Mouse (Mus musculus) testis, postnatal 10 days (tissue): ENCODE results near the gene Myom1.
A peak's percentile ranks its signal among the peaks of the same experiment; 100 is the strongest.

Source experiments
- DNase-seq: peaks from one replicate; pipeline ENCODE4 v3.0.0; 2021; ENCODE audit warnings: low spot score

The Myom1 gene

DNA sequence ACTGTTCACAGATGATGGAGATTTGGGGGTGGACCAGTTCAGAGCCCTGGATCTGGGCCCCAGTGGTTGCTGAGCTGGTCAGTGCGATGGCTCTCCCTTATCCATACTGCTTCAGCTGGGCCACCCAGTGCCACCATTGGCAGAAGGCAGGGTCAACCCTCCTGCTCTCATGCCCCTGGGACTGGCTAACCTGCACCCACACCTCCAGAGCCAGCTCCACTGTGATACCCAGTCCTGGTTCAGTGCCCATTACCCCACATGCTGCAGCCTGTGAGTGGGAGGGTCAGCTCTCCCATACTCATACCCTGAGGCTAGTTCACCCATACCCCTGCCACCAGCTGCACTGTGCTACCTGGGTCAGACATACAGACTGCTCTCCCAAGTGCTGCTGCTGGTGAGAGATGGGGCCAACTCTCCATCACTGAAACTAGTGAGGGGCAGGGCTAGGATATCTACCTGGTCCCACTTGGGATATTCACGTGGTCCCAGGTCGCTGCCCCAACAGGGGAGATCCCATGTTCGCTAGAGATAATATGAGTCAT is 15.1 kb downstream of the Myom1 start:
- no peak for DNase-seq

DNA sequence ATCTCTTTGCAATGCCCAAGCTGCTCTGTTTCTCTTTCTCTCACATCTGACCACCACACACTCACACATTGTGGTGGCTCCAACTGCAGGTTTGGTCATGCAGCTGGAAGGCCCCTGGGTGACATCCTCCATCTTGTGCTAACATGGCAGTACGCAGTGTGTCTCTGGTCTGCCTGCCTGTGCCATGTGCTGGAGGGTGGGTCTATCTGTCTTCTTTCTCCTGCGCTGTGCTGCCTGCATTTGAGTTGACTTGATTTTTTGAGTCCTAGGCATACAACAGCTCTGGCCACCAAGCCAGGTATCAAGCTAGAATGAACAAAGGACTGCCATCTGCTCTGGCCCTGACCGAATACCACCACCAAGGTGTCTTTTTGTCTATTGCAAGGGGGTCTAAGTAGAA is 15.7 kb downstream of the Myom1 start:
- DNase-seq, result no peak

DNA sequence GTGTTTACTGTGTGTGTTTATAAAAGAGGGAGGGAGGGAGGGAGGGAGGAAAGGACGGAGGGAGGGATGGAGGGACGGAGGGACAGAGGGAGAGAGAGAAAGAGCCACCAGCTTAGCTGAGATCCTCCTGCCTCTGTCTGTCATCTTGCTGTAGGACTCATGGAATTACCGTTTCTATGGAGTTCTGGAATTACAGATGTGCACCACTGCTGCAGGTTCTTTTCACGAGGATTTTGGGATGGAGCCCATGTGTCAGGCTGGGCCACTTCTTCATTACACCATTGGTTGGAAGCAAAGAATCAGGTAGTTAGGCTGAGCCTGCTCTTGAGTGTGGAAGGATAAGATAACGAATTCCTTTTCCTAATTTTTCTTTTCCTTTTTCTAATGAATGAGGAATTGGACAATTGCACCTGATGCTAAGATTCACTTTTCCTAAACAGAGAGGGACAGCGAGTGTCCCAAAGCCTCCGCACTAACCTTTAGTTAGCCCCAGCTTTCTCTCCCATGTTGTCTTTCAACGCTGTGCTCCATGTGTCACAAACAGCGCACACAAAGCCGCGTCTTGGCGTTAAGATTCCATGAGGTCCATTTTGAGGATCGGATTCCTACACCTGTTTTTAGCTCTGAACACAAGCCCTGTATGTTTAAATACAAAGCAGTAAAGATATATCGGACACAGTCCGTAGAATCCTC is 16.3 kb downstream of the Myom1 start:
- no peak for DNase-seq

DNA sequence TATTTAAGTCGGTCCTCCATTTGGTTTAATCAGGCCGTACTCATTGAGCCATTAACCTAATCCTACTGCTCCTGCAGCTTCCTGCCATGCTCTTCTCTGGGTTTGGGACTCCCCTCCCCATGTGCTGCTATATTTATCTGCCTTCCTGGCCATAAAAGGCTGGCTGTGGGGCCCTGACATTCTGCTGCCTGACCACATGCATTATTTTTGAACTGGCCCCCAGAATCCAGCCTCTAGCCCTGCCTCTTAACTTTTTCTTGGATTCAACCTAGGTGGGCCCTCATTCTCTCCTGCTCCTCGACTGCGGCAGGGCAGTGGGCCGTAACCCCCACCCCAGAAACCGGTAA is 16.8 kb downstream of the Myom1 start:
- DNase-seq, result no peak

DNA sequence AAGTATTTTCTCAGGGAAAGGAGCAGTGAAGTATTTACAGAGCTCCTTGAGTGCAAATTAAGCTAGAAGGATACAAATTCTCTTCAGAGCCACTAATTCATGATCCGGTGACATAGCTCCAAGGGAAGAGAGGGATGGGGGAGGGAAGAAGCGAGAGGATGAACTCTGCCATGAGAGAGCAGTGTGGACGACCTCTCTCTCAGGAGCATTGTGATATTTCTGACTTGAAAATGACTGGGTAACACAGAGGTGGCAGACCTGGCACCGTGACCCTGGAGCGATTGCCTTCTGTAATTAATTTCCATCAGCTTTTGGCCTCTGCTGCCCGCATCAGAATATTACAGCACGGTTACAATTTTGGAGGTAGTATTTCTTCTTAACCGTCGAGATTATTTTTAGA is 17.4 kb downstream of the Myom1 start:
- DNase-seq, result peak; percentile 23

DNA sequence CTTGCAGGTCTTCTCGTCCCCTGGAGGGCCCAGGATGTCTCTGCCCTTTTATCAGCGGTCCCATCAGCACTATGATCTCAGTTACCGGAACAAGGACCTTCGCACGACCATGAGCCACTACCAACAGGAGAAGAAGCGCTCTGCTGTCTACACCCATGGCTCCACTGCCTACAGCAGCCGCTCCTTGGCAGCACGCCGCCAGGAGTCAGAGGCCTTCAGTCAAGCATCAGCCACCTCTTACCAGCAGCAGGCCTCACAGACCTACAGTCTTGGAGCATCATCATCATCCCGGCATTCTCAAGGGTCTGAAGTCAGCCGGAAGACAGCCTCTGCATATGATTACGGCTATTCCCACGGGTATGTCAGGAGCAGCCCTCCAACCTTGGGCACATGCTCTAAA is 20.4 kb downstream of the Myom1 start:
- DNase-seq, result no peak

DNA sequence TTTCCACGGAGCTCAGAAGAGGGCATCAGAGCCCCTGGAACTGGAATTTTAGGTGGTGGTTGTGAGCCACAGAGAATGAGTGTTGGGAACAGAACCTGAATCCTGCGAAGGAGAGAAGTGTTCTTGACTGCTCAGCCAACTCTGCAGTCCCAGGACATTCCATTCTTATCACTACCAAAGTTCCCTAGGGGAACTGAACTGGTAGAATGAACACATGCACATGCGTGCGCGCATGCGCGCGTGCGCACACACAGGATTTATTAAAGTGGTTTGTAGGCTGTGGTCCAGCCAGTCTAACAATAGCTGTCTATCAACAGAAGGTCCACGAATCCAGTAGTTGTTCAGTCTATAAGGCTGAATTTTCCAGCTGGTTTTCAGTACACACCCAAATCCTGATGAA is 21.6 kb downstream of the Myom1 start:
- no peak for DNase-seq

DNA sequence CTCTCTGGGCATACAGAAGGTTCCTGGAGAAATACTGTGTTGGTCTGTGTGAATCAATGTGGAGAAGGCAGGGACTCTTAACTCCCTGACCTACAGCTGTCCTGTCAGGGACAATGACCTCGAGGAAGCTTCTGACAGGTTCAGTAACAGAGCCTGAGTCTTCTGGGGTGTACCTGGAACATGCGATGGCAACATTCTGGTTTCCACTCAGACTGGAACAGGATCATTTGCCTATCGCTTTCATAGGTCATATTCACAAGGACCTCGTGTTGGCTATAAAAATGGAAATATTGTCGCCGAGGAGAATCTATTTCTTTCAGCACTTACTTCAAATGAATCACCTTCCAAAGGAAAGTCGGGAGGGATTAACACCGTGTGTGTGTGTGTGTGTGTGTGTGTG is 23.5 kb downstream of the Myom1 start:
- DNase-seq, result no peak

DNA sequence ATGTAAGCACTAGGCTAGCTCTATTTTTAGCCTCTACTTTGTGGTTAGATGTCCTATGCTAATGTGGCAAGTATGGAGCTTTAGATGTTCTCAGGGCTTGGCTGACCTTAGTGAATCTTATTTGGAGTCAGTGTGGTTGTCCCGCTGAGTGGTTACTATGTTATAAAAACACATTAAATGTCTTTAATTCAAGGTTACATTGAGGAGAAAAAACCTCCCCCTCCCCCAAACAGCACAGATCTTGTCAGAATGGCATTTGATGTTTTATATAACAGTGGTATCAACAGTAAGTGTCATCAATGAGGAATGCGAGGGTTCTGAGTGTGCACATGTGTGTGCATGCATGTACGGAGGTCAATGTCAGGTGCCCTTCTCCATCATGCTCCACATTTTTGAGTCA is 24.8 kb downstream of the Myom1 start:
- DNase-seq, result no peak

DNA sequence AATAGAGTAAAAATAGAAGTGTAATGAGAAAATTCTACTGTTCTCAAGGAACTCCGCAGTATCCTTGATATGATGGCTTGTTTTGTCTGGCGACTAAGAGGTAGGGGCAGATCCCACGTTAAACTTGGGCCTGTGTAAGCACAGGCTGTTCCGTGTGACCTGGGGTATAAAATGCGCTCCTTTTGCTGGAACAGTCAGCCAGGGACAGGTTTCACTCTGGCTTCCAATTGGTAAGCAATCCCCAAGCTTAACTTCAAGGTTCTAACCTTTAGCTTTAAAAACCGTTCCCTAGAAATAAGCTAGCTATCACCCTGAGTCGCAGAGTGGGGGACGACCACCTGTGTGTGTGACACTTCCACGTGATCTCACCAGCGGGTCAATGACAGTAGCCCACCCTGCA is 30.3 kb downstream of the Myom1 start:
- no peak for DNase-seq

DNA sequence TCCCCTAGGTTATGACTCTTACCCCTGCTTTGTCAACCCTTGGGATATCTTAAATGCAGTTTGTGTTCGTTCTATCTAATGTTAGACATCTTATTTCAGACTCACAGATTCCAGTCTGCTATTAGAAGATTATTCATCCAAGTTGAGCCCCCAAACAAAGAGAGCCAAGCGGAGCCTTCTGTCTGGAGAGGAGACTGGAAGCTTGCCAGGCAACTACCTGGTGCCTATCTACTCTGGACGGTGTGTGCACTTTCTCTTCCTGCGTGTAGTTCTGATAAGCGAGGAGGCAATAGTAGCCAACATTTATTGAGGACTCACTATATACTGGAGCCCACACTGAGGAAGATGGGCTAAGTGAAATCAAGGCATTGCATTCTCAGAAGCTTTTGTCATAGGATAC is 32.0 kb downstream of the Myom1 start:
- no peak for DNase-seq

DNA sequence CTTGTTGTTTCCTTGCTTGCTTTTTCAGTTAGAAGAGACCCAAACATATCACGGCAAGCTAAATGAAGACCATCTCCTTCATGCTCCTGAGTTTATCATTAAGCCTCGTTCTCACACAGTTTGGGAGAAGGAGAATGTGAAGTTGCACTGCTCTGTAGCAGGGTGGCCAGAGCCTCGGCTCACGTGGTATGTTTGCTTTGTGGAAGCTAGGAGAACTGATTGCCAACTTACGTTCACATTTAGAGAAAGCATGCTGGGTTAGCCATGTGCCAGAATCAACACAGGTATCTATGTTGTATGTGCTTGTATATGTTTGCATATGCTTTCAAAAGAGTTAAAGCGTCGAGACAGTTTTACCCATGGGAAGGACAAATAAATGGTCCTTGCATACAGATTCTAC is 34.8 kb downstream of the Myom1 start:
- DNase-seq, result no peak

DNA sequence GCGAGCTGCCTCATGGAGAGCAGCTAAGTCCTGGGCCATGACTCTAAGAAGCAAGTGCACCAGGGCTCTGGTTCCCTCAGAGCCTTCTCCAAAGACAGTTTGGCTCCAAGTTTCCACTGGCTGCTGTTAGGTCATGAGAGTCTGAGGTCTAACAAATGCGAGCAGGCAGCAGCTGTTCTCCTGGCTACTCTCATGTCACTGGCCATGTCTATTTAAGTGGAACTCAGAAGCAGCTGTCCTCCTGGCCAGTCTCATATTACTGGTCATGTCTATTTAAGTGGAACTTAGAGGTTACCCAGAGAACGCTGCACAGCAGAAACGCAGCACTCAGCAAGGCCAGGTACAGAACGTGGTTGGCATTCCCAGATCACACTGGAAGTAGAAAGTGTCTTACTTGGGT is 36.4 kb downstream of the Myom1 start:
- DNase-seq, result no peak

DNA sequence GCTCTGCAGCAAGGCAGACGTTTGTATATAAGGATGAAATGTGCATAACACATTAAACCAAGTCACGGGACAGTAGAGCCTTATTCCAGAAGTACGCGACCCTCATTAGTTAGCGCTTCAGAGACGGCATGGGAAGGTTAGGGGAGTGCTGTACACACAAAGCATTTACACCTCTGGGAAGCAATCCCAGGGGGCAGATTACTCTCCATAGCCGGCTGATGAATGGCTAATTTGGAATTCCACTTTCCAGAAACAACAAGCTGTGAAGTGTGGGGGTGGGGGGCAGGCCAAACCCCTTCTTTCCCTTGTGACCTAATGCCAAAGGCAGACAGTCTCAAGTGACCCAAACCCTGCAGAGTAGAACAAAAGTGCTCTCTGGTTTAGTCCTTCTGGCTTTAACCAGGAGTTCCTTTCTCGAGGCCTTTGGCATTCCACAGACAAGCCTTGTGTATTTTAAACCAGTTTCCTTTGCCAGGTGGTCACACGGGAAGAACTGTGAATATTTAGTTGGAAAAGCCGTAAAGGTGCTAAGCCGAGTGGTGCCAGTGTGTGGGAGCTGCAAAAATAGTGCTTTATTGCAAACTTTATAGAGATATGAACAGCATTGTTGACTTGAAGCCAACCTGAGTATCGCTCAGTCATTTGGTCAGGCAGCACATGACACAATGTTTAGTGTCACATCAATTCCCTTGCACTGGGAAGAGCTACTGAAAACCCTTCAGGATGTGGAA is 37.6 kb downstream of the Myom1 start:
- DNase-seq, result no peak

DNA sequence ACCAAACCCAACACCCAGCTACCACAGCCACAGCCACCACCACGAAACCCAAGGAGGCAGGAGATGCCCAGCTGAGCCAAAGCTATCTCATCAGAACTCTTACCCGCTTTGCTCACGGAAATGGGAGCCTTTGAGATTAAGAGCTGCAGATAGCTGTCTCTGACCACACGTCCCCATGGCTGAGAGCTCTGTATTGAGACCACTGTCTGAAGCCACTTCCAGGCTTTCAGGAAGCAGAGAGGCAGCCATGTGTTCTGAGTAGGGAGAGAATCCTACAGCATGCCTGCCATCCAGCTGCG is 38.1 kb downstream of the Myom1 start:
- no peak for DNase-seq

DNA sequence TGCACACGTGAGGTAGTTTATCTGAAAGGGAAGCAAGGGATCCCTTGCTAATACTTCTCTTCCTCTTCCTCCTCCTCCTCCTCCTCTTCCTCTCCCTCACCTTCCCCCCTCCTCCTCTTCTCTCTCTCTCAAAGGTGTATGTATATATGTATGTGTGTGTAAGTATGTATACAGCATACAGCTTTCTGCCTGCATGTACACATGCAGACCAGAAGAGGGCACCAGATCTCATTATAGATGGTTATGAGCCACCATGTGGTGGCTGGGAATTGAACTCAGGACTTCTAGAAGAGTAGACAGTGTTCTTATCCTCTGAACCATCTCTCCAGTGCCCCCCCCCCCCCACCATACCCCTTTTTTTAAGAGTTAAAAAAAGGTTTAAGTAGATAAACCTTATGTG is 40.2 kb downstream of the Myom1 start:
- no peak for DNase-seq

DNA sequence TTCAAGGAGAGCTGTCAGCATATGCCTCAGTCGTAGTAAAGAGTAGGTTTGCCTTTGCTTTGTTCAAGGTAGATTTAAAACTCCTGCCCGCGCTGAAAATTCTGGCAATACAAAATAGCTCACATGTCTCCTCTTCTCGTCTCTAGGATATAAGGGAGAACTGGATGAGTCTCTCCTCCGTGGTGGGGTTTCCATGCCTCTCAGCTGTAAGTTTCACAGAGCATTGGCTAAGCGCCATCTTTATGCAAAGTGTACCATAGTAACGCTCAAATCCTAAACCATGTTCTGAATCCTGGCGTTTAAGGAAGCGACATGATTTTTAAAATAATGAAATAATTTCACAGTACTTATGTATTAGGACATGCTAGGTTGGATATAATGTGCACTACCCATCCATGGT is 43.2 kb downstream of the Myom1 start:
- DNase-seq, result no peak

DNA sequence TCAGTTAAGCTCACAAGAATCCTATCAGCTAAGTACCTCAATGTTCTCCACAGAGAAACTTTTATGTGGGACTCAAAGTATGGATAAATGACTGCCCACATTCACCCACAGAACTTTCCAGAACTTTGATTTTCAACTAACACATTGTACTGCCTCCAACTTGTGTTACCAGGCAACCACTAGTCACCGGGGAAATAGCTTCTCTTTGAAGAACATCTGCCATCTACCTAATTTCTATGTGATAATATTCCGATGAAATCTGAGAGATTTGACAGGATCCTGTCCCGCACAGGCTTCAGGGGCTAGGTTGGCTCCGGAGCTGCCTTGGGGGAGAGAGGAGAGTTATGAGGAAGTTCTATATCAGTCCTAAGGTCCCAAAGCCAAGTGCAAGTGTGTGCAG is 44.4 kb downstream of the Myom1 start:
- DNase-seq, result no peak

DNA sequence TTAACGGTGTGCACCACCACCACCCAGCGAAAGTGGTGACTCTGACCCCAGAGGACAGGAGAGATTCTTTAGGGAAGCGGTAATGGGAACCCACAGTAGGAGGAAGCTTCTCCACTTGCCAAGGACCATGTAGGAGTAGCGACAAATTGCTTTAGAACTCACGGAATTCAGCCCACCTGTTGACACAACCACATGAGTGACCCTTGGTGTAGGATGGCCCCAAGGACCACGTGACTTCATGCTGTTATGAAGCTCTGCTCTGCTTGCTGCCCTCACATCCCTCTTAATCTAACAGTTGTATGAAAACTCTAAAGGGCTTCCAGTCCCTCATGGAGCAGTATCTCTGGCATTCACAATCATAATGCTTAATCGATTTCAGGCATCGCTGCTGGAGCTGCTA is 46.9 kb downstream of the Myom1 start:
- DNase-seq, result no peak

DNA sequence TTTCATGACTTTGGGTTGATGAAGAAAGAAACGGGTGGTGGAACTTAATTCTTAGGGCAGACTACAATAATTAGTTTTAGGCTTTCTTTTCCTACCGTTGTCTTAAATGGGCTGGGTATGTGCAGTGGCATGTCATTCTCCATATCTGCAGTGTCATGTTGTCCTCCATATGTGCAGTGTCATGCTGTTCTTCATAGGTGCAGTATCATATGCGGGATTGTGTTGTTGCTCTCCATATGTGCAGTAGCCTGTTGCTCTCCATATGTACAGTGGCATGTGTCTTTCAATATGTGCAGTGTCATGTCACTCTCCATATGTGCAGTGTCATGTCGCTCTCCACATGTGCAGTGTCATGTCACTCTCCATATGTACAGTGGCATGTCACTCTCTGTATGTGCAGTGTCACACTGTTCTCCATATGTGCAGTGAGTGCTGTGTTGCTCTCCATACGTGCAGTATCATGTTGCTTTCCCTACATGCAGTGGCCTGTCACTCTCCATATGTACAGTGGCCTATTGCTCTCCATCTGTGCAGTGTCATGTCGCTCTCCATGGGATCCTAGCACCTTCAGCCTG is 50.8 kb downstream of the Myom1 start:
- DNase-seq, result no peak

DNA sequence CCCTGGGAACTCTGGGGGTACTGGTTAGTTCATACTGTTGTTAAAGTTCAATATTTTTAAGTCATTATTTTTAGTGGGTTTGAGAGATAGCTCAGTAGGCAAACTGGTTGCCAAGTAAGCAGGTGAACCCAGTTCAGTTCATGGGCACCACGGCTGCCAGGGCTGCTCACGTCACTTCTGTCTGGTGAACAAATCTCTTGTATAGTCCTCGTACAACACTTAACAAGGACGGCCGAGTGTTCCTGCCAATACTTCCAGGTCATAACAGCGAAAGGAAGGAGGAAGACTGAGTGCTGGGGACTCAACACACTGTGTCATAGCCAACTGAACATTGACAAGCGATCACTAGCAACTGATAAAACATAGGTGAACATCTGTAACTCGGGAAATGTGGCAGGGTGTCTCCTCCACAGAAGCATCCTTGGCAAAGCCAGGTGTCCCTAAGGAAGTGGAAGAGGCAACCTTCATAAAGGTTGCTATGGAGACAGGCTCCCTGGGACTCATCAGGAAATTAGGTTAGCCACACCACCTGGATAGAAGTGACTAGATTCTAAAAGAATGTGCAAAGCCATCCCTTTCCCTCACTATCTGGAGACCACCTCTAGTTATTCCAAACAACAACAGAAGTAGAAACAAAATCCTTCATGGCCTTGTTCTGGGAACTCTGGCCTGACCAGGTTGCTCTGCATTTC is 52.9 kb downstream of the Myom1 start:
- DNase-seq, result no peak

DNA sequence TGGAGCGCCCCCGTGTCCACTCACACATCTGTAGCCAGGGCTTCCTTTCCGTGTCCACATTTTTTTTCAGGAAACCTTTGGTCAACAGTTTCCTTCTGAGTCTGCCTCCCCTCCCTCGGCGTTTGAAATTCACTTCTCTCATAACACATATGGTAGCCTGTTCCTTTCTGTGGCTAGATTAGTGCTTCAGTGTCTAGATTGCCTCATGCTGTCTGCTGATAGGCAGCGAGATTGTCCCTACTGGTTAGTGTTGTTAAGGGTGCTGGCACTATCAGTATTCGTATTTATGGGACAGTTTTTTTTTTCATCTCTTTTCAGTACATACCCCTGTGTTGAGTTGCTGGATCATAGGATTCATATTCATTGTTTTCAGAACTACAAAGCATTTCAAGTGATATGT is 54.0 kb downstream of the Myom1 start:
- DNase-seq, result no peak

DNA sequence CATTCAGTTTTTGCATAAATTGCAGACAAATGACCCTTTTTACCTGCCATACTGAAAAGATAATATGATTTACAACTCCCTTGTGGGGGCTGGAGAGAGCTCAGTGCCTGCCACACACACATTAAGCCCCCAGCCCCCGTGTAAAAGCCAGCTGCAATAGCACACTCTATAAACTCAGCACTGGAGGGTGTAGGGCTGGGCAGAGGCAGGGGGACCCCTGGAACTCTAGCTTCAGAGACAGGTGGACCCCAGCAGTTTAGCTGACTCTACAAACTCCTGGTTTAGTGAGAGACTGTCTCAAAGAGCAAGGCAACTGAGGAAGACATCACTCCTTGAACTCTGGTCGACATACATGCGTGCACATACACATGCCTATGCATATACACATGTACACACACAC is 55.3 kb downstream of the Myom1 start:
- no peak for DNase-seq
